Mouse (Mus musculus) embryonic fibroblast, embryonic 13.5 days (primary cell): ENCODE data around the gene Uspl1. TPM values are rescaled to one million over a fixed set of nuclear protein-coding genes. Genes with fewer than 3 reads are reported as not detected.

Experiments
- H3K27ac ChIP-seq: 2 replicates; pipeline ENCODE4 v1.5.1; 2012; ENCODE audit warnings: low read length, control low read depth, inconsistent platforms; ENCODE audit not compliant: insufficient read depth
- H3K4me1 ChIP-seq: 2 replicates; pipeline ENCODE4 v1.6.1; 2011; ENCODE audit warnings: low read length; ENCODE audit not compliant: control insufficient read depth, insufficient read depth
- H3K4me3 ChIP-seq: 2 replicates; pipeline ENCODE4 v1.5.1; 2011; ENCODE audit warnings: mild to moderate bottlenecking, control low read depth, low read length; ENCODE audit not compliant: insufficient read depth
- CTCF ChIP-seq: IDR thresholded peaks from 2 replicates; pipeline ENCODE4 v1.5.1; 2011; ENCODE audit warnings: mild to moderate bottlenecking, control low read depth, low read length, moderate library complexity, borderline replicate concordance; ENCODE audit not compliant: insufficient read depth
- POLR2A ChIP-seq: IDR thresholded peaks from 2 replicates; pipeline ENCODE4 v1.6.1; 2011; ENCODE audit warnings: low read depth, mild to moderate bottlenecking, control low read depth, low read length, moderate library complexity
- polyA plus RNA-seq: library from polyadenylated mRNA; stranded (reverse); fragments of >200 nt; gene quantifications from 2 replicates; pipeline ENCODE4 v1.2.4, GENCODE M21; 2011; ENCODE audit warnings: low read depth; ENCODE audit not compliant: missing spikeins, insufficient read length

The Uspl1 gene
- polyA plus RNA-seq, 1 experiment = 37.2 TPM

GRCm38 (mm10) chr5:149146691-149147090 is 37.5 kb upstream of the Uspl1 start:
- TF ChIP-seq CTCF (no peak), POLR2A (no peak)
- Histone ChIP-seq H3K27ac (no peak overlapping the region), H3K4me3 (no peak overlapping the region), H3K4me1 (no peaks in the 10 kb centered on the region)

- Histone ChIP-seq H3K4me1 (no peaks in the 10 kb centered on the region), H3K4me3 (no peak overlapping the region), H3K27ac (no peak overlapping the region)
- TF ChIP-seq CTCF (no peak), POLR2A (no peak)
Measured at GRCm38 (mm10) chr5:149147386-149148000, 36.7 kb upstream of the Uspl1 start.

GRCm38 (mm10) chr5:149150882-149151281 is 33.3 kb upstream of the Uspl1 start:
- H3K4me3 ChIP-seq = no peak overlapping the region
- H3K4me1 ChIP-seq = no peaks in the 10 kb centered on the region
- no peak overlapping the region for H3K27ac ChIP-seq
- no peak for TF ChIP-seq POLR2A
- no peak for TF ChIP-seq CTCF

- H3K27ac ChIP-seq = no peak overlapping the region
- TF ChIP-seq POLR2A (no peak), CTCF (no peak)
Measured at GRCm38 (mm10) chr5:149152063-149152773, 31.9 kb upstream of the Uspl1 start.

GRCm38 (mm10) chr5:149152774-149153155 is 31.4 kb upstream of the Uspl1 start:
- Histone ChIP-seq H3K27ac (no peak overlapping the region), H3K4me1 (no peaks in the 10 kb centered on the region), H3K4me3 (no peak overlapping the region)
- no peak for TF ChIP-seq POLR2A
- TF ChIP-seq CTCF = no peak

More at GRCm38 (mm10) chr5:149152063-149152773, 31.9 kb upstream of the Uspl1 start:
- Histone ChIP-seq H3K4me1 (no peaks in the 10 kb centered on the region), H3K4me3 (no peak overlapping the region)

- TF ChIP-seq CTCF (no peak), POLR2A (no peak)
- H3K27ac ChIP-seq = no peak overlapping the region
- H3K4me3 ChIP-seq = no peak overlapping the region
- no peaks in the 10 kb centered on the region for H3K4me1 ChIP-seq
Measured at GRCm38 (mm10) chr5:149156886-149157563, 27.1 kb upstream of the Uspl1 start.

GRCm38 (mm10) chr5:149159021-149159420 is 25.1 kb upstream of the Uspl1 start:
- H3K4me1 ChIP-seq = no peaks in the 10 kb centered on the region
- no peak overlapping the region for H3K27ac ChIP-seq
- TF ChIP-seq CTCF (no peak), POLR2A (no peak)
- H3K4me3 ChIP-seq = no peak overlapping the region

- TF ChIP-seq CTCF = no peak
- no peak for TF ChIP-seq POLR2A
- Histone ChIP-seq H3K27ac (no peak overlapping the region), H3K4me1 (no peaks in the 10 kb centered on the region), H3K4me3 (no peak overlapping the region)
Measured at GRCm38 (mm10) chr5:149160469-149160868, 23.7 kb upstream of the Uspl1 start.

- Histone ChIP-seq H3K4me3 (no peak overlapping the region), H3K4me1 (no peaks in the 10 kb centered on the region), H3K27ac (no peak overlapping the region)
- TF ChIP-seq POLR2A (no peak), CTCF (no peak)
Measured at GRCm38 (mm10) chr5:149162890-149163289, 21.3 kb upstream of the Uspl1 start.

GRCm38 (mm10) chr5:149164881-149165280 is 19.3 kb upstream of the Uspl1 start:
- H3K4me3 ChIP-seq = no peak overlapping the region
- H3K4me1 ChIP-seq = no peaks in the 10 kb centered on the region
- H3K27ac ChIP-seq = no peak overlapping the region
- TF ChIP-seq CTCF (no peak), POLR2A (no peak)
